Mouse (Mus musculus) stomach, postnatal 0 days (tissue): ENCODE data around the gene Ubald1.

Experiments
- CTCF ChIP-seq: IDR thresholded peaks from 2 replicates; pipeline ENCODE4 v1.5.1; 2016; ENCODE audit warnings: antibody characterized with exemption, low read depth, mild to moderate bottlenecking, moderate library complexity
- EP300 ChIP-seq: optimal IDR thresholded peaks from 2 replicates; pipeline ENCODE3; 2016; ENCODE audit warnings: antibody characterized with exemption

- TF ChIP-seq CTCF = no peak
- TF ChIP-seq EP300 = no peak
Measured at GRCm38 (mm10) chr16:4903491-4904102, 23.5 kb upstream of the Ubald1 start.
